Mouse (Mus musculus) forebrain, embryonic 15.5 days (tissue): Measurements from ENCODE around the gene Cxcl3. TPM values are rescaled to one million over a fixed set of nuclear protein-coding genes. Genes with fewer than 3 reads are reported as not detected.

Source experiments
- ATAC-seq: fragments of 200-750 bp; cut with Nextera tagmentation; replicated peaks from 2 replicates; pipeline ENCODE4 v1.8.0; 2017; ENCODE audit warnings: mild to moderate bottlenecking, moderate TSS enrichment, moderate library complexity
- H3K27ac ChIP-seq: fragments of 300-500 bp; sonication (generic); replicated peaks from 2 replicates; pipeline ENCODE4 v1.5.1; 2015; ENCODE audit warnings: mild to moderate bottlenecking, inconsistent platforms
- H3K27me3 ChIP-seq: fragments of 300-500 bp; sonication (generic); 2 replicates; pipeline ENCODE4 v1.6.1; 2015; ENCODE audit warnings: inconsistent platforms
- H3K36me3 ChIP-seq: fragments of 300-500 bp; sonication (generic); 2 replicates; pipeline ENCODE4 v1.6.1; 2015; ENCODE audit warnings: mild to moderate bottlenecking, inconsistent platforms
- H3K4me1 ChIP-seq: fragments of 300-500 bp; sonication (generic); 2 replicates; pipeline ENCODE4 v1.6.1; 2015; ENCODE audit warnings: inconsistent platforms
- H3K4me2 ChIP-seq: fragments of 300-500 bp; sonication (generic); replicated peaks from 2 replicates; pipeline ENCODE4 v1.6.1; 2015; ENCODE audit warnings: mild to moderate bottlenecking, inconsistent platforms
- H3K4me3 ChIP-seq: fragments of 300-500 bp; sonication (generic); 2 replicates; pipeline ENCODE4 v1.5.1; 2015; ENCODE audit warnings: mild to moderate bottlenecking, inconsistent platforms
- H3K9ac ChIP-seq: fragments of 300-500 bp; sonication (generic); replicated peaks from 2 replicates; pipeline ENCODE4 v1.6.1; 2015; ENCODE audit warnings: mild to moderate bottlenecking, inconsistent platforms
- H3K9me3 ChIP-seq: fragments of 300-500 bp; sonication (generic); 2 replicates; pipeline ENCODE4 v1.6.1; 2016; ENCODE audit warnings: inconsistent platforms
- WGBS: fragments of 180-500 bp; shearing (Covaris S2); methylation state at CpG from one replicate; pipeline ENCODE4 v1.1.7; 2015; ENCODE audit warnings: mixed read lengths; 5-methylcytosine and 5-hydroxymethylcytosine counted together
- microRNA-seq: library from miRNA; unstranded; fragments of <30 nt; microRNA quantifications from one replicate; pipeline ENCODE4, GENCODE M21; 2016
- polyA plus RNA-seq: library from polyadenylated mRNA; unstranded; fragments of >200 nt; fragmentation: Nextera tagmentation; extraction: Ambion mirVana; gene quantifications from 2 replicates; pipeline ENCODE4 v1.2.1, GENCODE M21; 2015

The Cxcl3 gene
- polyA plus RNA-seq, 1 experiment from 2014 or later, result not detected

DNA sequence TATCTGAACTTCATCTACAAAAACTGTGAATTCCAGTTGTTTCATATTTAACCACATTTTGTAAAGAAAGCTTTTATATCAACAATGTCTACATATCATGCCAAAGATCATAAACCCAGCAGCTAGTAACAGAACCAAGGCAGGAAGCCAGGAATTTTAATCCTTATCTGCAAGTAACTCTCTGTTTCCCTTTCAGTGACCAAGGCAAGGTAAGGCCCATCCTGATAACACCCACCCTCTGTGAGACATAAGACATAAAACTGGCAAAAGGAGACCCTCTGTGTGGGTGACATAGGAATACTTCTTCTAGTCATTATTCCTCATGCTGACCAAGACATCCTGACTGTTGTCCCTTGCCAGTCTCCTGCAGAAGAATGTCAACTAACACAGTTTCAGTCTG lies 18.7 kb downstream of the Cxcl3 start:
- Histone ChIP-seq H3K9me3 (no peaks in the 10 kb centered on the region), H3K4me1 (no peaks in the 10 kb centered on the region), H3K27me3 (no peaks in the 10 kb centered on the region), H3K27ac (no peak overlapping the region), H3K4me2 (no peak overlapping the region), H3K9ac (no peak overlapping the region), H3K4me3 (no peak overlapping the region), H3K36me3 (no peaks in the 10 kb centered on the region)
- ATAC-seq, result no peak

DNA sequence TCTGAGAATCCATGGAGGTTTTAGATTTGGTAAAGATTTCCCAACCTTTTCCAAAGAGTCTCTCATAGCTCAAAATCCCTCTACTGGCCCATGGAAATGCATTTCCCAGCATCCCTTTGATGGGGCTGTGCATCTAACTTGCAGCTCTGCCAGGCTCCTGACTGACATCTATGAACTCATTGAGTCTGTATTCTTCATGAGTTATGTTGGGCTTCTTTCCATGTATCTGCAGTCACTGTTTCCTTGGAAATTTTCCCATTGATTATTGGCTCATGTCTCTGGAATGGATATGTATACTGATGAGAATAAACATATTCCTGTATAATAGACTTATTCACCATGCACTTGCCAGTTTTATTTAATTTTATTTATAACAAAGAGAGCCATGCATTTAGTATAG lies 20.1 kb downstream of the Cxcl3 start:
- H3K27ac ChIP-seq, result no peak overlapping the region
- ATAC-seq, result no peak
- H3K4me2 ChIP-seq, result no peak overlapping the region
- H3K9ac ChIP-seq, result no peak overlapping the region
- H3K36me3 ChIP-seq, result no peaks in the 10 kb centered on the region
- no peaks in the 10 kb centered on the region for H3K4me1 ChIP-seq
- no peaks in the 10 kb centered on the region for H3K9me3 ChIP-seq
- H3K27me3 ChIP-seq, result no peaks in the 10 kb centered on the region
- H3K4me3 ChIP-seq, result no peak overlapping the region

DNA sequence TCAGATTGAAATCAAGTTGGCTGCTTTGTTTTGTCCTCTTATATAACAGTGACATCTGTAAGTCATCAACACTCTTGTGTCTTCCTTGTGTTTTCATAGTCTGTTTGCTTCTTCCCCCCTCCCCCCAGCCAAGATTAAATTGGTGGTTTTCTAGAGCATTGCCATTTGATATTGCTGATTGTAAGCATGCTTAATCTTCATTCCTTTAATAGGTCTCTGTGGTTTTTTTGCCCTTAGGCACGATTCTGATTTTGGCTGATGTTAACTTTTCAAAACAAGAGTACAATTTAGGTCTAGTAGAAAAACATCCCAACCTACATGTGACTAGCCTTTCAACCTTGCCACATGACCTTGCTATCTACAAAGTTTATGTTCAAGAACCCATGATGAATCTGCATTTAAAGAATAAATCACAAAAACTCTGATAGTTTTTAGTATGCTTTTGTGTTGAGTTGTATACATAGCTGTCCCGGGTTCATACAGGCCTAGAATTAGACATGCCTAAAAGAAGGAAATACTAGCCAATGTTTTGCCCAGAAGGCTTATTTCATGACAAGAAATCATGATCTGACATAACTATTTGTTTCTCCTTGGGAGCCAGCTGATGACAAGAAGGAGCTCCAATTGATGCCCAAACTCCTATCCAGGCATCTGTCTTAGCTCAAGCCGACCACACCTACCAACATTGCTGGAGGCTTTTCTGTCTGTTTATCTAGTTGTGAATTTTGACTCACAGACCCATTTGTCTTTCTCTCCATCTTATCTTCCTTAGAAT lies 21.5 kb downstream of the Cxcl3 start:
- no peaks in the 10 kb centered on the region for H3K9me3 ChIP-seq
- 80% methylated on average over 3 of the region's 3 CpGs for WGBS
- no peak overlapping the region for H3K4me2 ChIP-seq
- no peaks in the 10 kb centered on the region for H3K27me3 ChIP-seq
- H3K4me1 ChIP-seq, result no peaks in the 10 kb centered on the region
- no peaks in the 10 kb centered on the region for H3K36me3 ChIP-seq
- H3K9ac ChIP-seq, result no peak overlapping the region
- ATAC-seq, result no peak
- no peak overlapping the region for H3K27ac ChIP-seq
- H3K4me3 ChIP-seq, result no peak overlapping the region

DNA sequence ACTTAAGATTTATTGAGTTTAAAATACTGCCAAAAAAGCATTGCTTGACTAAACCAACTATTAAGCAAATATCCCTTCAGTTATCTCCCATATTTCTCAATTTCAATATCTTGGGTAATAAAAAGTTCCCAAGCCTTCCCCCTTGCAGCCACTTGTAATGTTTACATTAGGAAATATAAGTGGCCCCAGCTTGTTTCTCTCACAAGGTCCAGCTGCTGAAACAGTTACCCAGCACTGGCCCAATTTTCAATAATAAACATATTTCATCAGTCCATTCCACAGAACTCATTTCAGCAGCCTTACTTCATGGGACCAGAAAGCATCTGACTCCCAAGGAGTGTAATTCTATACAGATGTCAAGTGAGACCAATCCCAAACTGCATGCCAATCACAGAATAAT lies 33.9 kb downstream of the Cxcl3 start:
- Histone ChIP-seq H3K27me3 (no peaks in the 10 kb centered on the region), H3K27ac (no peak overlapping the region), H3K36me3 (no peaks in the 10 kb centered on the region), H3K9ac (no peak overlapping the region), H3K4me3 (no peak overlapping the region), H3K4me1 (no peaks in the 10 kb centered on the region), H3K9me3 (no peaks in the 10 kb centered on the region), H3K4me2 (no peak overlapping the region)
- ATAC-seq, result no peak

GRCm38 (mm10) chr5:90832145-90832767 lies 46.4 kb downstream of the Cxcl3 start:
- H3K4me1 ChIP-seq, result no peaks in the 10 kb centered on the region
- 86% methylated on average over 11 of the region's 11 CpGs for WGBS
- ATAC-seq, result no peak
- no peak overlapping the region for H3K4me2 ChIP-seq
- no peaks in the 10 kb centered on the region for H3K27me3 ChIP-seq
- no peaks in the 10 kb centered on the region for H3K9me3 ChIP-seq
- H3K27ac ChIP-seq, result no peak overlapping the region
- no peak overlapping the region for H3K4me3 ChIP-seq
- H3K9ac ChIP-seq, result no peak overlapping the region
- H3K36me3 ChIP-seq, result no peaks in the 10 kb centered on the region

DNA sequence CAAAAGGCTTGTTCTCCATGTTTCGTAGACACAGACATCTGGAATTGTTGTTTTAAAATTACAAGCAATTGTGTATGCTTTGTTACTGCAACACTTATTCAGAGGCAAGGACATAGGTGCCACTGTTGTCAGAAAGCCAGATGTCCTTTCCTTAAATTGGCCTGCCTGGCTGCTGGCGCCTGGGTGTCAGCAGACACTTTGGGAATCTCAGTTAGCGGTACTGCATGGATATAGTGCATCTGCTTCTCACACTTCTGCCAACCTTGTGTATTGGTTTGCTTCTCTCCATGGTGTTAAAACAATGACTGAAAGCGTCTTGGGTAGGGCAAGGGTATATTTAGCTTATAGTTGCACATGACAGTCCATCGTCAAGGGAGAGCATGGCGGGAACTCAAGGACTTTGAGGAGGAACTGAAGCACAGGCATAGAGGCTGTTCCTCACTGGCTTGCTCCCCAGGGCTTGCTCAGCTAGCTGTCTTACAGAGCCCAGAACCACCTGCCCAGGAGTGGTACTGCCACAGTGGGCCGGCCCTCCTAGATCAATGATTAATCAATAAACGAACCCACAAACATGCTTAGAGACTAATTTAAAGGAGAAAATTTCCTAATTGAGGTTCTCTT lies 47.0 kb downstream of the Cxcl3 start:
- Histone ChIP-seq H3K9ac (no peak overlapping the region), H3K9me3 (no peaks in the 10 kb centered on the region), H3K27me3 (no peaks in the 10 kb centered on the region), H3K27ac (no peak overlapping the region), H3K36me3 (no peaks in the 10 kb centered on the region), H3K4me2 (no peak overlapping the region), H3K4me3 (no peak overlapping the region), H3K4me1 (no peaks in the 10 kb centered on the region)
- ATAC-seq, result no peak
- 93% methylated on average over 8 of the region's 8 CpGs for WGBS

- Histone ChIP-seq H3K4me3 (no peak overlapping the region), H3K4me1 (no peaks in the 10 kb centered on the region), H3K27me3 (no peaks in the 10 kb centered on the region), H3K36me3 (no peaks in the 10 kb centered on the region), H3K9me3 (no peaks in the 10 kb centered on the region), H3K4me2 (no peak overlapping the region), H3K27ac (no peak overlapping the region), H3K9ac (no peak overlapping the region)
- ATAC-seq, result no peak
- 87% methylated on average over 4 of the region's 4 CpGs for WGBS
These were observed 48.5 kb downstream of the Cxcl3 start for GRCm38 (mm10) chr5:90834436-90834835.

- 88% methylated on average over 5 of the region's 5 CpGs for WGBS
- Histone ChIP-seq H3K9ac (no peak overlapping the region), H3K4me3 (no peak overlapping the region), H3K4me1 (no peaks in the 10 kb centered on the region), H3K36me3 (no peaks in the 10 kb centered on the region), H3K27ac (no peak overlapping the region), H3K4me2 (no peak overlapping the region), H3K27me3 (no peaks in the 10 kb centered on the region), H3K9me3 (no peaks in the 10 kb centered on the region)
- no peak for ATAC-seq
These were observed 52.7 kb downstream of the Cxcl3 start for GRCm38 (mm10) chr5:90838582-90838981.

Small RNAs within 50 kb of the gene (microRNA-seq; reads per million reads assigned to microRNA genes)
- gene Gm24322, result not detected

Other genes with a start within 250 kb of the Cxcl3 start
- 0.10 TPM in 1 of 2 replicates, not detected in the other for gene 5830473C10Rik, start 225.0 kb upstream of the Cxcl3 start, polyA plus RNA-seq
- 0.14 and 0.43 TPM in 2 replicates for gene Rassf6, start 145.4 kb upstream of the Cxcl3 start, polyA plus RNA-seq
- 0.10 TPM in 1 of 2 replicates, not detected in the other for gene Cxcl5, start 26.7 kb upstream of the Cxcl3 start, polyA plus RNA-seq
- gene Ppbp, start 17.6 kb upstream of the Cxcl3 start, polyA plus RNA-seq, result 0.52 and 1.0 TPM in 2 replicates
- 28.0 and 30.4 TPM in 2 replicates for gene Pf4, start 13.7 kb upstream of the Cxcl3 start, polyA plus RNA-seq
- gene Cxcl15, start 8.4 kb downstream of the Cxcl3 start, polyA plus RNA-seq, result not detected in 2 replicates
- 0.24 TPM in 1 of 2 replicates, not detected in the other for gene Cxcl1, start 105.1 kb downstream of the Cxcl3 start, polyA plus RNA-seq
- not detected in 2 replicates for gene Cxcl2, start 117.8 kb downstream of the Cxcl3 start, polyA plus RNA-seq
- gene Mthfd2l, start 145.0 kb downstream of the Cxcl3 start, polyA plus RNA-seq, result 69.0 and 70.5 TPM in 2 replicates
- 0.19 and 0.31 TPM in 2 replicates for gene Epgn, start 241.4 kb downstream of the Cxcl3 start, polyA plus RNA-seq